In genomic region chr17:24752415-24753394, GRCm38 (mm10) we compare ENCODE assay signal across 8 mouse cellular contexts. TPM values are rescaled to one million over a fixed set of nuclear protein-coding genes. Genes with fewer than 3 reads are reported as not detected.
DNase-seq lines count a peak whose midpoint lies in the region; ATAC-seq and TF ChIP-seq lines count a peak whose summit lies in the region.
"Had no signal": no experiment of that assay in that cellular context is flagged by ENCODE, and none has a peak within 500 bp of the region (broad histone marks: within the 10 kb centered on the region; RNA-seq: fewer than 3 reads in every experiment).

TSS of gene Hs3st6 (plus strand) at chr17:24752988.

- peak within 1 kb of the TSS; percentile 31 for H3K9ac ChIP-seq in embryonic facial prominence, embryonic 12.5 days
- H3K9ac ChIP-seq in kidney, postnatal 0 days (ENCODE audit: low read depth, low read length): peak within 1 kb of the TSS; percentile 56
- H3K9ac ChIP-seq in midbrain, embryonic 14.5 days (replicated peaks; ENCODE audit: low read length): peak within 1 kb of the TSS; percentile 34; the same call in 1 of the 2 replicates

- H3K27me3 ChIP-seq in embryonic facial prominence, embryonic 12.5 days: peaks cover 63% of the 10 kb centered on the region
- H3K27me3 ChIP-seq in kidney, postnatal 0 days (ENCODE audit: insufficient read depth, low read length): peaks cover 6% of the 10 kb centered on the region; the same call in 1 of the 2 replicates
- H3K27me3 ChIP-seq in midbrain, embryonic 14.5 days (ENCODE audit: control insufficient read depth, insufficient read depth, low read length): peaks cover 53% of the 10 kb centered on the region

- no peaks in the 10 kb centered on the region for H3K36me3 ChIP-seq in embryonic facial prominence, embryonic 12.5 days
- no peaks in the 10 kb centered on the region for H3K36me3 ChIP-seq in kidney, postnatal 0 days (ENCODE audit: insufficient read depth, low read length)
- no peaks in the 10 kb centered on the region for H3K36me3 ChIP-seq in midbrain, embryonic 14.5 days (ENCODE audit: control insufficient read depth, insufficient read depth, low read length)

- H3K4me1 ChIP-seq in embryonic facial prominence, embryonic 12.5 days: peaks cover 17% of the 10 kb centered on the region
- H3K4me1 ChIP-seq in kidney, postnatal 0 days (replicated peaks; ENCODE audit: insufficient read depth, low read length): 0 out of 2 replicates have a peak, but pooled peaks cover 10% of the 10 kb centered on the region
- peaks cover 7% of the 10 kb centered on the region; the same call in 1 of the 2 replicates for H3K4me1 ChIP-seq in midbrain, embryonic 14.5 days (ENCODE audit: control insufficient read depth, insufficient read depth, low read length)

- no peaks in the 10 kb centered on the region for H3K9me3 ChIP-seq in embryonic facial prominence, embryonic 12.5 days
- no peaks in the 10 kb centered on the region for H3K9me3 ChIP-seq in kidney, postnatal 0 days (replicated peaks; ENCODE audit: low read length)
- no peaks in the 10 kb centered on the region for H3K9me3 ChIP-seq in midbrain, embryonic 14.5 days (ENCODE audit: control insufficient read depth, low read length)

- peak within 1 kb of the TSS; percentile 56 for H3K4me3 ChIP-seq in embryonic facial prominence, embryonic 12.5 days
- H3K4me3 ChIP-seq in kidney, postnatal 0 days (replicated peaks; ENCODE audit: low read depth, low read length): peak within 1 kb of the TSS; percentile 48
- peak within 1 kb of the TSS; percentile 38 for H3K4me3 ChIP-seq in midbrain, embryonic 14.5 days (replicated peaks; ENCODE audit: low read depth, low read length)

- DNase-seq in urinary bladder, postnatal 25 days (ENCODE audit: low spot score): peak; percentile 13
- no peak for DNase-seq in urinary bladder, adult 2 months (ENCODE audit: low spot score)
- DNase-seq in kidney, postnatal 0 days (ENCODE audit: low spot score): peak; percentile 69
- peak; percentile 37 for DNase-seq in midbrain, embryonic 14.5 days
- no peak for DNase-seq in cerebellum, adult 11 months
- no peak for DNase-seq in gastrocnemius, postnatal 25 days

- no peak for TF ChIP-seq CTCF in kidney, postnatal 0 days (IDR thresholded peaks at IDR 0.05; ENCODE audit: low read depth)

- 1% methylated on average over 78 of the region's 82 CpGs for WGBS in embryonic facial prominence, embryonic 12.5 days
- WGBS in kidney, postnatal 0 days: under 1% methylated on average over 56 of the region's 82 CpGs
- WGBS in midbrain, embryonic 14.5 days: 1% methylated on average over 76 of the region's 82 CpGs

- H3K27ac ChIP-seq in embryonic facial prominence, embryonic 12.5 days: no peak within 1 kb of the TSS
- 0 out of 2 replicates have a peak within 1 kb of the TSS, but pooled peaks have one; percentile 42 for H3K27ac ChIP-seq in kidney, postnatal 0 days
- H3K27ac ChIP-seq in midbrain, embryonic 14.5 days (replicated peaks; ENCODE audit: low read depth, low read length): no peak within 1 kb of the TSS

- peak within 1 kb of the TSS; percentile 98 for H3K4me2 ChIP-seq in embryonic facial prominence, embryonic 12.5 days (replicated peaks)
- H3K4me2 ChIP-seq in kidney, postnatal 0 days (ENCODE audit: low read length): peak within 1 kb of the TSS; percentile 92
- H3K4me2 ChIP-seq in midbrain, embryonic 14.5 days (ENCODE audit: low read length): peak within 1 kb of the TSS; percentile 75

- ATAC-seq in embryonic facial prominence, embryonic 12.5 days (ENCODE audit: insufficient number of reproducible peaks, insufficient read depth, low FRiP score, low TSS enrichment): peak; percentile 85
- ATAC-seq in kidney, postnatal 0 days (replicated peaks; ENCODE audit: low FRiP score, low read depth): peak; percentile 83
- ATAC-seq in midbrain, embryonic 14.5 days (ENCODE audit: low FRiP score, low TSS enrichment): no peak

RNA-seq across cellular contexts. Expression of gene Hs3st6, which starts in this region (rescaled TPM):
- 0.43 and 0.77 TPM in 2 replicates for polyA plus RNA-seq in urinary bladder, adult 2 months (2012; rRNA removed)
- 9.2 and 10.7 TPM in 2 replicates for polyA plus RNA-seq in embryonic facial prominence, embryonic 12.5 days (2016; fragmentation: Nextera tagmentation; extraction: Ambion mirVana)
- 33.0 and 38.6 TPM in 2 replicates for polyA plus RNA-seq in kidney, postnatal 0 days (2015; fragmentation: Nextera tagmentation; extraction: Ambion mirVana)
- polyA plus RNA-seq in midbrain, embryonic 14.5 days (2014; fragmentation: Nextera tagmentation; extraction: Ambion mirVana): not detected in 2 replicates
- not detected for total RNA-seq in gastrocnemius, postnatal 25 days (2021)
- total RNA-seq: hematopoietic stem cell, adult 5-6 weeks had no signal

Comparison
In these comparisons a context has a peak if more than half of its experiments do, and no peak if none do; other contexts are left out.
1. DNase-seq: peak in urinary bladder, postnatal 25 days (single experiment) and kidney, postnatal 0 days (single experiment); none in urinary bladder, adult 2 months (single experiment), cerebellum, adult 11 months (single experiment) and gastrocnemius, postnatal 25 days (single experiment).
2. Peak in DNase-seq, H3K4me3 ChIP-seq, H3K9ac ChIP-seq and H3K4me2 ChIP-seq in midbrain, embryonic 14.5 days; RNA of the gene not detected or under 1 TPM.
3. Peak in every context shown above with its lines, with median percentiles within 50 percentile points of each other: H3K4me2 ChIP-seq, H3K4me3 ChIP-seq and H3K9ac ChIP-seq.